Mouse (Mus musculus): ENCODE results near the gene Pigg. TPM values are rescaled to one million over a fixed set of nuclear protein-coding genes. Genes with fewer than 3 reads are reported as not detected.

Gene Pigg
- total and polyA plus RNA-seq, 2 experiments from 2014 or later: 2.4 to 6.8 TPM

- DNase-seq (ENCODE audit: low spot score): no peak
- 7% methylated on average over 16 of the region's 16 CpGs for WGBS
- H3K36me3 ChIP-seq (ENCODE audit: insufficient read depth, low read length): peaks cover 9% of the 10 kb centered on the region; the same call in 1 of the 2 replicates
- TF ChIP-seq CTCF (IDR thresholded peaks at IDR 0.05): no peak
- no peaks in the 10 kb centered on the region for H3K9me3 ChIP-seq (ENCODE audit: low read length)
- no peak; the same call in 1 of the 2 replicates for ATAC-seq (ENCODE audit: low FRiP score)
- H3K27ac ChIP-seq (ENCODE audit: low read depth, low read length): no peak overlapping the region; the same call in 1 of the 2 replicates
- no peaks in the 10 kb centered on the region for H3K27me3 ChIP-seq (ENCODE audit: insufficient read depth, low read length)
- 0 out of 2 replicates have a peak, but pooled peaks cover 5% of the 10 kb centered on the region for H3K4me1 ChIP-seq (ENCODE audit: insufficient read depth, low read length)
- H3K9ac ChIP-seq (replicated peaks; ENCODE audit: low read length, poor library complexity, severe bottlenecking): peak overlapping the region; percentile 80
- peak overlapping the region; percentile 80 for H3K4me2 ChIP-seq (ENCODE audit: low read depth, low read length, poor library complexity, severe bottlenecking)
- H3K4me3 ChIP-seq (ENCODE audit: low read depth, low read length): peak overlapping the region; percentile 76
These were observed 854 bp downstream of the Pigg start for GRCm38 (mm10) chr5:108313065-108313860.

GRCm38 (mm10) chr5:108331051-108331450, 18.6 kb downstream of the Pigg start:
- DNase-seq (ENCODE audit: low spot score): no peak
- Histone ChIP-seq H3K9me3 (ENCODE audit: low read length) (no peaks in the 10 kb centered on the region), H3K36me3 (ENCODE audit: insufficient read depth, low read length) (peaks cover 24% of the 10 kb centered on the region), H3K4me1 (ENCODE audit: insufficient read depth, low read length) (no peaks in the 10 kb centered on the region), H3K9ac (replicated peaks; ENCODE audit: low read length, poor library complexity, severe bottlenecking) (no peak overlapping the region), H3K4me3 (ENCODE audit: low read depth, low read length) (no peak overlapping the region), H3K27me3 (ENCODE audit: insufficient read depth, low read length) (no peaks in the 10 kb centered on the region), H3K4me2 (ENCODE audit: low read depth, low read length, poor library complexity, severe bottlenecking) (no peak overlapping the region), H3K27ac (ENCODE audit: low read depth, low read length) (no peak overlapping the region)
- 70% methylated on average over 1 of the region's 1 CpGs for WGBS
- no peak for TF ChIP-seq CTCF (IDR thresholded peaks at IDR 0.05)
- ATAC-seq (ENCODE audit: low FRiP score): no peak

- WGBS: 84% methylated on average over 4 of the region's 4 CpGs
- DNase-seq (ENCODE audit: low spot score): no peak
These were observed 25.0 kb downstream of the Pigg start for GRCm38 (mm10) chr5:108337385-108337784.

GRCm38 (mm10) chr5:108338049-108338448, 25.6 kb downstream of the Pigg start:
- TF ChIP-seq CTCF (IDR thresholded peaks at IDR 0.05): no peak
- H3K4me2 ChIP-seq (ENCODE audit: low read depth, low read length, poor library complexity, severe bottlenecking): no peak overlapping the region
- ATAC-seq (ENCODE audit: low FRiP score): no peak
- WGBS: 90% methylated on average over 3 of the region's 3 CpGs
- H3K36me3 ChIP-seq (ENCODE audit: insufficient read depth, low read length): peaks cover 24% of the 10 kb centered on the region
- no peak overlapping the region for H3K4me3 ChIP-seq (ENCODE audit: low read depth, low read length)
- H3K4me1 ChIP-seq (ENCODE audit: insufficient read depth, low read length): no peaks in the 10 kb centered on the region
- no peaks in the 10 kb centered on the region for H3K9me3 ChIP-seq (ENCODE audit: low read length)
- H3K27ac ChIP-seq (ENCODE audit: low read depth, low read length): no peak overlapping the region
- H3K27me3 ChIP-seq (ENCODE audit: insufficient read depth, low read length): no peaks in the 10 kb centered on the region
- DNase-seq (ENCODE audit: low spot score): no peak
- H3K9ac ChIP-seq (replicated peaks; ENCODE audit: low read length, poor library complexity, severe bottlenecking): no peak overlapping the region

More at GRCm38 (mm10) chr5:108337385-108337784, 25.0 kb downstream of the Pigg start:
- H3K4me3 ChIP-seq (ENCODE audit: low read depth, low read length): no peak overlapping the region
- H3K4me1 ChIP-seq (ENCODE audit: insufficient read depth, low read length): no peaks in the 10 kb centered on the region
- no peak for TF ChIP-seq CTCF (IDR thresholded peaks at IDR 0.05)
- no peak overlapping the region for H3K27ac ChIP-seq (ENCODE audit: low read depth, low read length)
- no peak overlapping the region for H3K9ac ChIP-seq (replicated peaks; ENCODE audit: low read length, poor library complexity, severe bottlenecking)
- no peak for ATAC-seq (ENCODE audit: low FRiP score)
- no peak overlapping the region for H3K4me2 ChIP-seq (ENCODE audit: low read depth, low read length, poor library complexity, severe bottlenecking)
- no peaks in the 10 kb centered on the region for H3K9me3 ChIP-seq (ENCODE audit: low read length)
- H3K27me3 ChIP-seq (ENCODE audit: insufficient read depth, low read length): no peaks in the 10 kb centered on the region
- H3K36me3 ChIP-seq (ENCODE audit: insufficient read depth, low read length): peaks cover 31% of the 10 kb centered on the region

GRCm38 (mm10) chr5:108343680-108344170, 31.3 kb downstream of the Pigg start:
- no peak overlapping the region for H3K4me3 ChIP-seq (ENCODE audit: low read depth, low read length)
- 95% methylated on average over 4 of the region's 4 CpGs for WGBS
- no peaks in the 10 kb centered on the region for H3K9me3 ChIP-seq (ENCODE audit: low read length)
- no peak overlapping the region for H3K9ac ChIP-seq (replicated peaks; ENCODE audit: low read length, poor library complexity, severe bottlenecking)
- no peak for DNase-seq (ENCODE audit: low spot score)
- peaks cover 37% of the 10 kb centered on the region for H3K36me3 ChIP-seq (ENCODE audit: insufficient read depth, low read length)
- H3K4me1 ChIP-seq (ENCODE audit: insufficient read depth, low read length): no peaks in the 10 kb centered on the region
- TF ChIP-seq CTCF (IDR thresholded peaks at IDR 0.05): no peak
- H3K27ac ChIP-seq (ENCODE audit: low read depth, low read length): no peak overlapping the region
- no peaks in the 10 kb centered on the region for H3K27me3 ChIP-seq (ENCODE audit: insufficient read depth, low read length)
- ATAC-seq (ENCODE audit: low FRiP score): no peak
- H3K4me2 ChIP-seq (ENCODE audit: low read depth, low read length, poor library complexity, severe bottlenecking): no peak overlapping the region

All from midbrain, postnatal 0 days (tissue).